8 mouse cellular contexts compared by ENCODE assay signal in the genomic region with DNA sequence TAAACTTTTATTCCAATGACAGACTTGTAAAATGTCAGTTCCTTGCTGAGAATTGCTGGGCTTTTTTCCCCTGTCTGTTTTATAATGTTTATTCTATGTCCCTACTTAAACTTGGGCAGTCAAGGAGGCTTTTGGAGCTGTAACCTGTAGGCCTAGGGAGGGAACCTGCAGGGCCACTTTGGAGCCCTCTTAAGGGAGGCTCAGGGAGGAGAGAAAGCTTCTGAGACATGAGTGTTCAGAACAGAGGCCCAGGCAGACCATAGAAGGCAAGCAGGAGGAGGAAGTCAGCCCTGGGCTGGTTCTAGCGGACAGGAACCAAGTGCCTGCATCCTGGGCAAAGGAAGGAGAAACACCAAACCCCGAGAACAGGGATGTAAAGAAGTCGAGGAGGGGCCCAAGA. TPM values are rescaled to one million over a fixed set of nuclear protein-coding genes. Genes with fewer than 3 reads are reported as not detected.
DNase-seq lines count a peak whose midpoint lies in the region; ATAC-seq and TF ChIP-seq lines count a peak whose summit lies in the region.

No protein-coding gene starts in this region.

- H3K9me3 ChIP-seq in kidney, embryonic 14.5 days (ENCODE audit: control insufficient read depth, low read length), result no peaks in the 10 kb centered on the region
- no peaks in the 10 kb centered on the region for H3K9me3 ChIP-seq in intestine, postnatal 0 days (ENCODE audit: control insufficient read depth)
- H3K9me3 ChIP-seq in forebrain, embryonic 15.5 days, result no peaks in the 10 kb centered on the region

- H3K27ac ChIP-seq in kidney, embryonic 14.5 days (ENCODE audit: low read depth, low read length), result 0 out of 2 replicates have a peak overlapping the region, but pooled peaks have one; percentile 42
- H3K27ac ChIP-seq in intestine, postnatal 0 days (ENCODE audit: low read depth, low read length), result peak overlapping the region; percentile 93
- H3K27ac ChIP-seq in macrophage, result peak overlapping the region; percentile 87
- no peak overlapping the region for H3K27ac ChIP-seq in forebrain, embryonic 15.5 days (replicated peaks)

- H3K4me2 ChIP-seq in kidney, embryonic 14.5 days (replicated peaks; ENCODE audit: low read depth, low read length), result peak overlapping the region; percentile 92
- H3K4me2 ChIP-seq in intestine, postnatal 0 days (replicated peaks; ENCODE audit: low read depth), result peak overlapping the region; percentile 83
- H3K4me2 ChIP-seq in forebrain, embryonic 15.5 days (replicated peaks), result no peak overlapping the region

- 54% methylated on average over 3 of the region's 3 CpGs for WGBS in kidney, embryonic 14.5 days
- 35% methylated on average over 3 of the region's 3 CpGs for WGBS in intestine, postnatal 0 days
- 0% methylated on average over 3 of the region's 3 CpGs for WGBS in macrophage (ENCODE audit: missing documents)
- WGBS in forebrain, embryonic 15.5 days, result 89% methylated on average over 3 of the region's 3 CpGs

- no peak for TF ChIP-seq CTCF in intestine, postnatal 0 days (IDR thresholded peaks at IDR 0.05; ENCODE audit: low read depth)

- H3K4me1 ChIP-seq in kidney, embryonic 14.5 days (ENCODE audit: control insufficient read depth, insufficient read depth, low read length), result peaks cover 28% of the 10 kb centered on the region
- peaks cover 24% of the 10 kb centered on the region for H3K4me1 ChIP-seq in intestine, postnatal 0 days (replicated peaks; ENCODE audit: control insufficient read depth, insufficient read depth, low read length)
- H3K4me1 ChIP-seq in forebrain, embryonic 15.5 days, result peaks cover 19% of the 10 kb centered on the region

- H3K36me3 ChIP-seq in kidney, embryonic 14.5 days (ENCODE audit: control insufficient read depth, insufficient read depth, low read length), result no peaks in the 10 kb centered on the region
- H3K36me3 ChIP-seq in intestine, postnatal 0 days (ENCODE audit: control insufficient read depth, insufficient read depth), result no peaks in the 10 kb centered on the region
- H3K36me3 ChIP-seq in macrophage (ENCODE audit: inconsistent target), result no peaks in the 10 kb centered on the region
- no peaks in the 10 kb centered on the region for H3K36me3 ChIP-seq in forebrain, embryonic 15.5 days

- DNase-seq in kidney, postnatal 14 days, result no peak
- peak; percentile 38 for DNase-seq in T-cell, adult 2 months (ENCODE audit: low spot score)
- no peak for DNase-seq in layer of hippocampus, postnatal 10 days (ENCODE audit: low spot score in 2 of 2)
- no peak for DNase-seq in urinary bladder, postnatal 10 days (ENCODE audit: low spot score)

- no peak overlapping the region; the same call in 1 of the 2 replicates for H3K9ac ChIP-seq in kidney, embryonic 14.5 days (ENCODE audit: low read depth, low read length)
- peak overlapping the region; percentile 75 for H3K9ac ChIP-seq in intestine, postnatal 0 days (ENCODE audit: low read depth, low read length)
- H3K9ac ChIP-seq in forebrain, embryonic 15.5 days (replicated peaks), result no peak overlapping the region

- peaks cover 88% of the 10 kb centered on the region for H3K79me2 ChIP-seq in macrophage (ENCODE audit: inconsistent target)

- H3K4me3 ChIP-seq in kidney, embryonic 14.5 days (ENCODE audit: low read length), result peak overlapping the region; percentile 53; the same call in 1 of the 2 replicates
- peak overlapping the region; percentile 62 for H3K4me3 ChIP-seq in intestine, postnatal 0 days (ENCODE audit: low read depth, low read length)
- peak overlapping the region; percentile 93 for H3K4me3 ChIP-seq in macrophage (ENCODE audit: inconsistent target)
- H3K4me3 ChIP-seq in forebrain, embryonic 15.5 days, result no peak overlapping the region

- no peak for ATAC-seq in kidney, embryonic 14.5 days (ENCODE audit: low FRiP score, low TSS enrichment)
- no peak for ATAC-seq in intestine, postnatal 0 days
- no peak for ATAC-seq in forebrain, embryonic 15.5 days (replicated peaks)

- no peaks in the 10 kb centered on the region for H3K27me3 ChIP-seq in kidney, embryonic 14.5 days (ENCODE audit: control insufficient read depth, insufficient read depth, low read length)
- no peaks in the 10 kb centered on the region for H3K27me3 ChIP-seq in intestine, postnatal 0 days (replicated peaks; ENCODE audit: control insufficient read depth, insufficient read depth, low read length)
- peaks cover 11% of the 10 kb centered on the region for H3K27me3 ChIP-seq in forebrain, embryonic 15.5 days

RNA-seq across cellular contexts. Expression of a gene that starts 56.3 kb away (rescaled TPM):
- polyA plus RNA-seq in kidney, embryonic 14.5 days (2014; fragmentation: Nextera tagmentation; extraction: Ambion mirVana), result 25.7 and 33.6 TPM in 2 replicates
- polyA plus RNA-seq in intestine, postnatal 0 days (2015; fragmentation: Nextera tagmentation; extraction: Ambion mirVana), result 79.2 and 85.3 TPM in 2 replicates
- 1,000 to 10,000 TPM in 1 of 26 experiments, 100 to 1,000 TPM in 24, 10 to 100 TPM in 1; 83.2 to 1,087 (median 200) TPM for total RNA-seq in macrophage (2018; cell fraction: chromatin; rRNA removed)
- total RNA-seq in macrophage (2018; cell fraction: cytosol; rRNA removed), result 100 to 1,000 TPM in 5 of 26 experiments, 10 to 100 TPM in 21; 53.9 to 309 (median 75.0) TPM
- 100 to 1,000 TPM in 19 of 26 experiments, 10 to 100 TPM in 7; 79.7 to 456 (median 123) TPM for total RNA-seq in macrophage (2018; cell fraction: nucleus; rRNA removed)
- polyA plus RNA-seq in macrophage (2018), result 58.8 to 94.9 TPM (median 88.9 TPM) in 3 replicates
- 10 to 100 TPM; 73.9 to 88.3 TPM for total RNA-seq in layer of hippocampus, postnatal 10 days (2021)
- polyA plus RNA-seq in forebrain, embryonic 15.5 days (2015; fragmentation: Nextera tagmentation; extraction: Ambion mirVana), result 37.5 and 38.3 TPM in 2 replicates
